Mouse (Mus musculus): ENCODE data around the gene Taar8a. TPM values are rescaled to one million over a fixed set of nuclear protein-coding genes. Genes with fewer than 3 reads are reported as not detected.
"Not testable (repeated sequence)": the region's sequence is repeated elsewhere in the genome, so short reads cannot be mapped to it uniquely, and the experiment has no call there.

Taar8a gene
- not detected in 2 replicates for polyA plus RNA-seq (2012; rRNA removed)

DNA sequence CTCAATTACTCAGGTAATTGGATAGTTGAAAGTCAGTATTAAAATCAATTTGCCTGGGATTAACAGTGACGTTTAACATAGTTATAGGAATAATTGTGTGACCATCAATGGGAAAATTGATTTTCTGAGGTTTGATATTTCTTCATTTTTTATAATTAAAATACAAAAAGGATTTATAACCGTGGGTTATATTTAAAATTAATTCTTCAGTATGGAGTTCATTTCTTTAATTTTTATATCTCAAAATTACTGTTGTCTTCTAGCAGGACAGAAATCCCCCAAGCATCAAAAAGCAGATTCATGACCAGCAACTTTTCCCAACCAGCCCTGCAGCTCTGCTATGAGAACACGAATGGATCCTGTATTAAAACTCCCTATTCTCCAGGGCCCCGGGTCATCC is at the start of gene Taar8a:
Gene Taar8a (plus strand): TSS at position 301 of the 400 bp plus-strand sequence.
- DNase-seq (ENCODE audit: low read depth) = not testable (repeated sequence)

GRCm38 (mm10) chr10:24026922-24027321 is 49.4 kb upstream of the Taar8a start, which contains the start of gene Taar7d:
Gene Taar7d (plus strand): TSS chr10:24027222.
- TF ChIP-seq POLR2A (IDR thresholded peaks at IDR 0.05; ENCODE audit: borderline replicate concordance, extremely low read depth, insufficient read depth, insufficient read length, poor library complexity, severe bottlenecking) (no peak), CTCF (IDR thresholded peaks at IDR 0.05; ENCODE audit: borderline replicate concordance, extremely low read depth, insufficient read depth, insufficient read length) (no peak)
- DNase-seq (ENCODE audit: low read depth) = no peak

GRCm38 (mm10) chr10:24031347-24031746 is 45.0 kb upstream of the Taar8a start:
- no peak for DNase-seq (ENCODE audit: low read depth)
- TF ChIP-seq CTCF (IDR thresholded peaks at IDR 0.05; ENCODE audit: borderline replicate concordance, extremely low read depth, insufficient read depth, insufficient read length) (no peak), POLR2A (IDR thresholded peaks at IDR 0.05; ENCODE audit: borderline replicate concordance, extremely low read depth, insufficient read depth, insufficient read length, poor library complexity, severe bottlenecking) (no peak)

DNA sequence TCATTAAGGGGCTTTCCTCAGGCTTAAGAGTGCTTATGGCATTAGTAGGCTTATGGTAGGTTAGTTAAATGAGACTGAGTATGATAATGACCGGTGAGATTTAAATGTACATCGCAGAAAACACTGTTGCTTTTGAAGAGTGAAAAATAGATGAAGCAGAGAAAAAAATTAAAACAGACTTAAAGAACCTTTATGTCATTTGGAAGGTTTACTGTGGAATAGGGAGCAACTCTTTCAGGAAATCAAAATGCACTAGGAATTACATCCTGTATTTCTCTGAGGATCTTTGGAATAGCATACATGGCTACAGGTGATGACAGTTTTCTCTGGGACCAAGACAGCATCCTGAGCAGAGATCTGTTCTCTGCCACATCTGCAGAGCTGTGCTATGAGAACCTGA is 39.0 kb upstream of the Taar8a start, which contains the start of gene Taar7e:
Gene Taar7e (plus strand): TSS at position 301 of the 400 bp plus-strand sequence.
- no peak for DNase-seq (ENCODE audit: low read depth)
- no peak for TF ChIP-seq CTCF (IDR thresholded peaks at IDR 0.05; ENCODE audit: borderline replicate concordance, extremely low read depth, insufficient read depth, insufficient read length)
- no peak for TF ChIP-seq POLR2A (IDR thresholded peaks at IDR 0.05; ENCODE audit: borderline replicate concordance, extremely low read depth, insufficient read depth, insufficient read length, poor library complexity, severe bottlenecking)

- TF ChIP-seq POLR2A (IDR thresholded peaks at IDR 0.05; ENCODE audit: borderline replicate concordance, extremely low read depth, insufficient read depth, insufficient read length, poor library complexity, severe bottlenecking) = no peak
- TF ChIP-seq CTCF (IDR thresholded peaks at IDR 0.05; ENCODE audit: borderline replicate concordance, extremely low read depth, insufficient read depth, insufficient read length) = no peak
- no peak for DNase-seq (ENCODE audit: low read depth)
Measured at GRCm38 (mm10) chr10:24040120-24040869, 36.0 kb upstream of the Taar8a start.

GRCm38 (mm10) chr10:24049210-24049609 is 27.1 kb upstream of the Taar8a start, which contains the start of gene Taar7f:
Gene Taar7f (plus strand): TSS chr10:24049510.
- no peak for DNase-seq (ENCODE audit: low read depth)
- TF ChIP-seq CTCF (IDR thresholded peaks at IDR 0.05; ENCODE audit: borderline replicate concordance, extremely low read depth, insufficient read depth, insufficient read length) (no peak), POLR2A (IDR thresholded peaks at IDR 0.05; ENCODE audit: borderline replicate concordance, extremely low read depth, insufficient read depth, insufficient read length, poor library complexity, severe bottlenecking) (no peak)

GRCm38 (mm10) chr10:24052039-24052438 is 24.3 kb upstream of the Taar8a start:
- DNase-seq (ENCODE audit: low read depth) = no peak
- no peak for TF ChIP-seq CTCF (IDR thresholded peaks at IDR 0.05; ENCODE audit: borderline replicate concordance, extremely low read depth, insufficient read depth, insufficient read length)
- no peak for TF ChIP-seq POLR2A (IDR thresholded peaks at IDR 0.05; ENCODE audit: borderline replicate concordance, extremely low read depth, insufficient read depth, insufficient read length, poor library complexity, severe bottlenecking)

GRCm38 (mm10) chr10:24058986-24059385 is 17.3 kb upstream of the Taar8a start:
- DNase-seq (ENCODE audit: low read depth) = no peak
- TF ChIP-seq CTCF (IDR thresholded peaks at IDR 0.05; ENCODE audit: borderline replicate concordance, extremely low read depth, insufficient read depth, insufficient read length) (no peak), POLR2A (IDR thresholded peaks at IDR 0.05; ENCODE audit: borderline replicate concordance, extremely low read depth, insufficient read depth, insufficient read length, poor library complexity, severe bottlenecking) (no peak)

GRCm38 (mm10) chr10:24074751-24075150 is 1.5 kb upstream of the Taar8a start:
- not testable (repeated sequence) for DNase-seq (ENCODE audit: low read depth)

DNA sequence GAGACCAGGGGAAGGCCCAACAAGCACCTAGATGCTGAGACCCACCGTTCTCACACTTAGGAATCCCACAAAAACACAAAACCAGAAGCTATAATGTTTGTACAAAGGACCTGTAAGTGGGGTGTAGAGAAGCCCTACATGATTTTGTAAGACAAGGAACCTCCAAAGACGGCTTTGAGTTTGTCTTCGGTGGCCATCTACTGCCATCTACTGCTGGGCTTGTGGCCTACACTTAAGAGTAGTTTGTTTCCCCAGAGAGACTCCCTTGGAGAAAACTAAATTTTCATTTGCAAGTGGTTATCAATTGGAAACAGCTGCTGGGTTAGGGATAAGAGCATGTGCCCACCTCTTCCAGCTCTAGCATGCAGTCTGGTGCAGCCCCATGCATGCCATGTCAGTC is 3.9 kb downstream of the Taar8a start:
- DNase-seq (ENCODE audit: low read depth) = peak; percentile 73
- TF ChIP-seq CTCF (IDR thresholded peaks at IDR 0.05; ENCODE audit: borderline replicate concordance, extremely low read depth, insufficient read depth, insufficient read length) = peak; percentile 60; the same call in 1 of the 2 replicates
- TF ChIP-seq POLR2A (IDR thresholded peaks at IDR 0.05; ENCODE audit: borderline replicate concordance, extremely low read depth, insufficient read depth, insufficient read length, poor library complexity, severe bottlenecking) = no peak

DNA sequence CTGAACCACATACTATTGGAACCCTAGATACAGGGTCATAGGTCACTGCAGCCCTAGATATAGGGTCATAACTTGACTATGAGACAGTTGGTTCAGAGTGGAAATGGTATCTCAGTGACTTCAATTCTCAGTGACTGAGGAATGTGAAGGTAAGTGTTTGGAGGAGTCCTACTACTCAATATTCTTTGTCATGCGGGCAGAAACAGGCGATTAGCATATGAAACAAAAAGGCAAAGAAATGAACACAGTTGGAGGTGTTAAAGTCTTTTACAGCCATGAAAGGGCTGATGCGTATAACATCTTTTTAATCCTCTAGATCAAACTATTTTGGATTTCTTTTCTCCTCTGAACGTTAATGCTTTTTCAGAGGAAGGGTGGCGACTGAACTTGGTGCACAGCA is 9.6 kb downstream of the Taar8a start:
- TF ChIP-seq CTCF (IDR thresholded peaks at IDR 0.05; ENCODE audit: borderline replicate concordance, extremely low read depth, insufficient read depth, insufficient read length) (no peak), POLR2A (IDR thresholded peaks at IDR 0.05; ENCODE audit: borderline replicate concordance, extremely low read depth, insufficient read depth, insufficient read length, poor library complexity, severe bottlenecking) (no peak)
- DNase-seq (ENCODE audit: low read depth) = no peak

DNA sequence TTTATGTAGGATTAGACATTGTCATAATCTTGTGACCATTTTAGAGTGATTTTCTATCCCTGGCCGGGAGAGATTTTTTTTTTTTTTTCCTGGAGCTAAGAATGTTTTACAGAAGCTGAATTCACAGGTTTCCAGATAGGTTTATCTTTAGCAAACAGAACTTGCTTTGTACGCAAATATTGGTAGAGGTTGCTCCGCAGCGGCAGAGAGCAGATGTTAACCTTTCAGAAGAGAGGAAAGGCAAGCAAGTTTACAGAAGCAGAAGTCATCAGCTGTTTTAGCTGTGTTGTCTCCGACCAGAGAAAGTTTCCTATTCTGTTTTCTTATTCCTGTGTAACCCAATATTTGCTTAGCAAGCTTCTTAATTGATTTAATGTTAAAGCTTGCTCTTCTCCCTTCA is 10.3 kb downstream of the Taar8a start:
- no peak for DNase-seq (ENCODE audit: low read depth)
- TF ChIP-seq CTCF (IDR thresholded peaks at IDR 0.05; ENCODE audit: borderline replicate concordance, extremely low read depth, insufficient read depth, insufficient read length) = no peak
- TF ChIP-seq POLR2A (IDR thresholded peaks at IDR 0.05; ENCODE audit: borderline replicate concordance, extremely low read depth, insufficient read depth, insufficient read length, poor library complexity, severe bottlenecking) = no peak

Measured in brain, embryonic 14.5 days (tissue).